Mouse (Mus musculus) midbrain, embryonic 12.5 days (tissue): ENCODE results near the gene Gm42669. TPM values are rescaled to one million over a fixed set of nuclear protein-coding genes. Genes with fewer than 3 reads are reported as not detected.
A peak's percentile ranks its signal among the peaks of the same experiment; 100 is the strongest.

Experiments used
- ATAC-seq: fragments of 200-750 bp; cut with Nextera tagmentation; 2 replicates; pipeline ENCODE4 v1.8.0; 2017; ENCODE audit warnings: low read depth, moderate TSS enrichment, moderate library complexity; ENCODE audit not compliant: low FRiP score
- H3K27ac ChIP-seq: fragments of 300-500 bp; sonication (generic); replicated peaks from 2 replicates; pipeline ENCODE4 v1.5.1; 2016; ENCODE audit warnings: mild to moderate bottlenecking
- H3K27me3 ChIP-seq: fragments of 300-500 bp; sonication (generic); 2 replicates; pipeline ENCODE4 v1.6.1; 2016; ENCODE audit warnings: mild to moderate bottlenecking
- H3K36me3 ChIP-seq: fragments of 300-500 bp; sonication (generic); 2 replicates; pipeline ENCODE4 v1.6.1; 2016
- H3K4me1 ChIP-seq: fragments of 300-500 bp; sonication (generic); 2 replicates; pipeline ENCODE4 v1.6.1; 2016
- H3K4me2 ChIP-seq: fragments of 300-500 bp; sonication (generic); replicated peaks from 2 replicates; pipeline ENCODE4 v1.6.1; 2016; ENCODE audit warnings: mild to moderate bottlenecking, moderate library complexity
- H3K4me3 ChIP-seq: fragments of 300-500 bp; sonication (generic); 2 replicates; pipeline ENCODE4 v1.5.1; 2016; ENCODE audit warnings: mild to moderate bottlenecking
- H3K9ac ChIP-seq: fragments of 300-500 bp; sonication (generic); replicated peaks from 2 replicates; pipeline ENCODE4 v1.6.1; 2016; ENCODE audit warnings: mild to moderate bottlenecking, moderate library complexity
- H3K9me3 ChIP-seq: fragments of 300-500 bp; sonication (generic); 2 replicates; pipeline ENCODE4 v1.6.1; 2016; ENCODE audit warnings: mild to moderate bottlenecking
- WGBS: fragments of 180-500 bp; shearing (Covaris S2); methylation state at CpG from one replicate; pipeline ENCODE4 v1.1.7; 2016; 5-methylcytosine and 5-hydroxymethylcytosine counted together
- polyA plus RNA-seq: library from polyadenylated mRNA; unstranded; fragments of >200 nt; fragmentation: Nextera tagmentation; extraction: Ambion mirVana; gene quantifications from 2 replicates; pipeline ENCODE4 v1.2.1, GENCODE M21; 2016

Gene Gm42669
- polyA plus RNA-seq, 1 experiment from 2014 or later = 0.27 TPM

DNA sequence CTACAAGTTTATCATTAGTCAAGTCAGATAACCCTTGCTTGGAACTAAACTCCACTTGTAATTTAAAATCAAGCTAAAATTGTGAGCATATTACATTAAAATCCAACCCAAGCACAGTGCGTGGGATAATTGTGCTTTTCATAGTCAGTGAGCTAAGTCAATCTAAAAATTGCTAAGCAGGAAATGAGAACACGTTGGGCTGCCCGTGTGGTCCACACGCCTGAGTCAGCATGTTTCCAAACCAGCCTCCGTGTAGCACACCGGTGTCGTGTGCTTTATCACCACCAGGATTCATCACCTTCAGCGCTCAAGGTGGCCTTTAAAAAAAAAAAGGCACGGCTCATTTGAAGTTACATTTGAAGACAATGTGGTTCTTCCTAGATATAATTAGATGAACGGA, 16.9 kb downstream of the Gm42669 start:
- H3K27ac ChIP-seq = no peak overlapping the region
- no peaks in the 10 kb centered on the region for H3K4me1 ChIP-seq
- H3K4me2 ChIP-seq = no peak overlapping the region
- ATAC-seq = no peak
- no peak overlapping the region for H3K4me3 ChIP-seq
- 88% methylated on average over 10 of the region's 10 CpGs for WGBS
- H3K36me3 ChIP-seq = no peaks in the 10 kb centered on the region
- no peak overlapping the region for H3K9ac ChIP-seq
- no peaks in the 10 kb centered on the region for H3K9me3 ChIP-seq
- H3K27me3 ChIP-seq = no peaks in the 10 kb centered on the region

DNA sequence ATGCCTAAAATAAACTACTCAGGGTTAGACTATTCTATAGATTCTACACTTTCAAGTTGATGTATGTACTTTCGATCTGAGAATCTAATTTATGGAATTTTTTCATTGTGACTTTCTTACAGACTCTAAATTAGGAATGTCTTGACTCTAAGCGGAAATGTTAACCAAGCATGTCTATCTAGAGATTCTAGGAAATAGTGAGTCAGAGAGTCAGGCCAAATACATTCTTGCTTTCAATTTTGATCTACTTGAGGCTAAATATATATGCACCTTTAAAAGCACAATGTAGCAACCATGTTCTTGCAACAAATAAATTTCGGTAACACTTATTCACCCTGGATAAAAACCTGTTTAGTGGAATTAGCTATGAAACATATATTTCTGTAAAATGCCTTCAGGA, 21.4 kb downstream of the Gm42669 start:
- no peak overlapping the region for H3K4me3 ChIP-seq
- no peaks in the 10 kb centered on the region for H3K9me3 ChIP-seq
- H3K4me1 ChIP-seq = no peaks in the 10 kb centered on the region
- no peak for ATAC-seq
- 90% methylated on average over 3 of the region's 3 CpGs for WGBS
- H3K27ac ChIP-seq = no peak overlapping the region
- no peak overlapping the region for H3K4me2 ChIP-seq
- no peaks in the 10 kb centered on the region for H3K36me3 ChIP-seq
- H3K9ac ChIP-seq = no peak overlapping the region
- no peaks in the 10 kb centered on the region for H3K27me3 ChIP-seq

DNA sequence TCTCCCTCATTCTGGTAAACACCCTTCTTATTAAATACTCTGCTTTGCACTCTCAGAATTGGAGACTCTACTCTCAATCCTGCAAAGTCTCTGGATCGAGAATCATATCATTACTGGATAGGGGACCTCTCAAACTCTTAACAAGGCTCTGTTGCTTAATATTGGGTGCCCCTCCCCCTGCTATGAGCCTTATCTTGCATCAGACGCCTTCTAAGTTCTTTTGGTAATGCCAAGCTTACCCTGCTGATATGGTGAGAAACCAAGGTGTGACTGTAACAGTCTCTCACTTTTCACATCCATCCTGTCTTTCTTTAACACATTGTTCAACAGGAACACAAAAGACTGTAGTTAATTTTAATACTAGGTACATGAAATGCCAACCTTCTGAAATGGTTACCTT, 26.2 kb downstream of the Gm42669 start:
- H3K27ac ChIP-seq = no peak overlapping the region
- no peak overlapping the region for H3K9ac ChIP-seq
- ATAC-seq = no peak
- no peaks in the 10 kb centered on the region for H3K4me1 ChIP-seq
- 67% methylated on average over 2 of the region's 2 CpGs for WGBS
- H3K36me3 ChIP-seq = no peaks in the 10 kb centered on the region
- no peaks in the 10 kb centered on the region for H3K27me3 ChIP-seq
- no peak overlapping the region for H3K4me3 ChIP-seq
- H3K4me2 ChIP-seq = no peak overlapping the region
- H3K9me3 ChIP-seq = no peaks in the 10 kb centered on the region

DNA sequence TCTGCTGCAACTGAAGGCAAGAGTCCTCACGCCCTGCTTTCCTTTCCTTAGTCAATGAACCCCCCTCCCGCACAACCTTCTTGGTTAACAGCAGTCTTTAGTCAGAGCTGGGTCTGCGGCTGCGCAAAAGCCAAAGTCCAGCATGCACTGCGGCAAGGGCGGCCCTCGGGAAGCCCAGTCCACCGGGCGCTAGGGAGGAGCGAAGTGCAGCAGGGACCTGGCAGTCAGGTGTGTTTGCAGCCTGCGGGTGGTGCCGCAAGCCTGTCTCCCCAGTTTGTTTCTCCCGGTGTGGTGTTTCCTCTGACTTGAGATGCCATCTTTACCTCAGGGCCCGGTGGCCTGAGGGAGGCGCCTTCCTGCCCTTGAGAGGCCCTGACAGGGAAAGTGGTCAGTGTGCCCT, 27.2 kb downstream of the Gm42669 start, which contains the start of gene 1700028K03Rik:
Gene 1700028K03Rik, plus strand, starts transcription at position 129 of the 400 bp plus-strand sequence.
- no peaks in the 10 kb centered on the region for H3K9me3 ChIP-seq
- no peaks in the 10 kb centered on the region for H3K27me3 ChIP-seq
- WGBS = 77% methylated on average over 15 of the region's 15 CpGs
- no peaks in the 10 kb centered on the region for H3K36me3 ChIP-seq
- H3K27ac ChIP-seq = no peak within 1 kb of the TSS
- H3K4me2 ChIP-seq = no peak within 1 kb of the TSS
- ATAC-seq = no peak
- no peak within 1 kb of the TSS for H3K9ac ChIP-seq
- H3K4me3 ChIP-seq = no peak within 1 kb of the TSS
- H3K4me1 ChIP-seq = no peaks in the 10 kb centered on the region

DNA sequence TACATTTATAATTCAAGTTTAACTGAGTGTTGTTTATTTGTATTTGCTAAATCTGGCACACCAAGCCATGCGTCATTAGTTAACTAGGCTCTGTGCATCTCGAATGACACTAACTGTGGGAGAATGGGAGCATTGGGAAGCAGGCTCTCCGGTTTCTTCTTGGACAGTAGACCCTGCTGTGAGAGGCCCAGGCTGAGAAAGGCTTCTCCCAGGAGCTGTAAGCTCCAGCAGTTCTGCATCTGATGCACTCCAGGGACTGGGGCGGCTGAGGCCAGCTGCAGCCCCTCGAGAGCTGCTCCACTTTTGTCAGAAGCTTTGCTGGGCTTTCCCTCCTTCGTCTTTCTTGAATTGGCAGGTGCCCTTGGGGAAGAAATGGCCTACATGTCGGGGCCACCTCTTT, 34.3 kb downstream of the Gm42669 start:
- no peak for ATAC-seq
- no peaks in the 10 kb centered on the region for H3K27me3 ChIP-seq
- WGBS = 23% methylated on average over 7 of the region's 7 CpGs
- H3K4me3 ChIP-seq = no peak overlapping the region
- H3K9ac ChIP-seq = no peak overlapping the region
- H3K27ac ChIP-seq = no peak overlapping the region
- H3K36me3 ChIP-seq = no peaks in the 10 kb centered on the region
- H3K4me2 ChIP-seq = no peak overlapping the region
- no peaks in the 10 kb centered on the region for H3K9me3 ChIP-seq
- H3K4me1 ChIP-seq = no peaks in the 10 kb centered on the region

DNA sequence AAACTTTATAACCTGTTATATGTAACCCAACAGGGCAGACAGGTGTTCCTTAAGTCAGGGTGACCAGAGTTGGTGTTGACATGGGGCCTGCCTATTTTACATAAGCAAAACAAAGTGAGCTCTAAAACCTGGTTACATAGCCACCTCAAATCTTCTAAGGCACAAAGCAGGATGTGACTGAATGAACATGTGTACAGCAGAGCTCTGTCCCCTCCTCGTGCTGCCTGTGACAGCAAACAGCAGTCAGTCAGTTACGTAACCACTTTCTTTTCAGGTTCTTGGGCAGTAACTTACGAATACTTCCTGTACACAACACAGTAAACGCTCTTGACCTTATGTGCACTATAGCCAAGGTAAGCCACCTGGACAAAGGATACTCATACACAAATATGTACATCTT, 38.5 kb downstream of the Gm42669 start:
- Histone ChIP-seq H3K4me1 (no peaks in the 10 kb centered on the region), H3K9me3 (no peaks in the 10 kb centered on the region), H3K4me2 (no peak overlapping the region), H3K4me3 (no peak overlapping the region), H3K9ac (no peak overlapping the region), H3K36me3 (peaks cover 9% of the 10 kb centered on the region; the same call in 1 of the 2 replicates), H3K27ac (no peak overlapping the region), H3K27me3 (no peaks in the 10 kb centered on the region)
- no peak for ATAC-seq
- 89% methylated on average over 4 of the region's 4 CpGs for WGBS

DNA sequence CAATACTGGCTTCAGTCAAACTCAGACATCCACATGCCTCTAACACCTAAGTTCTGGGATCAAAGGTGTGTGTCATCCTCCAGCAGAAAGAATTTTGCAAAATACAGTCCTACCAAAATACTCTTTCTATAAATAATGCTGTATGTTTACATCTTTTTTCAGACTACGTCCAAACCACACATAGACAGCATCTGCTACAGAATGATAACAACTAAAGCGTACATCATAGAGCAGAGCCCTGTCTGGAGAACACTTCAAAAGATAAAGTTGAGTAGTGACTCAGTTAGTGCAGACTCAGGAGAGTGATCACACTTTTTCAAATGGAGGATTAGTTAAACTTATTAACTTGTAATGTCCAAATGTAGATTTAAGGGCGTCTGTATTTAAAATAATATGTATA, 40.5 kb downstream of the Gm42669 start:
- Histone ChIP-seq H3K36me3 (peaks cover 16% of the 10 kb centered on the region; the same call in 1 of the 2 replicates), H3K9ac (no peak overlapping the region), H3K9me3 (no peaks in the 10 kb centered on the region), H3K4me2 (no peak overlapping the region), H3K27me3 (no peaks in the 10 kb centered on the region), H3K4me3 (no peak overlapping the region), H3K4me1 (no peaks in the 10 kb centered on the region), H3K27ac (no peak overlapping the region)
- WGBS = 86% methylated on average over 3 of the region's 3 CpGs
- ATAC-seq = no peak

DNA sequence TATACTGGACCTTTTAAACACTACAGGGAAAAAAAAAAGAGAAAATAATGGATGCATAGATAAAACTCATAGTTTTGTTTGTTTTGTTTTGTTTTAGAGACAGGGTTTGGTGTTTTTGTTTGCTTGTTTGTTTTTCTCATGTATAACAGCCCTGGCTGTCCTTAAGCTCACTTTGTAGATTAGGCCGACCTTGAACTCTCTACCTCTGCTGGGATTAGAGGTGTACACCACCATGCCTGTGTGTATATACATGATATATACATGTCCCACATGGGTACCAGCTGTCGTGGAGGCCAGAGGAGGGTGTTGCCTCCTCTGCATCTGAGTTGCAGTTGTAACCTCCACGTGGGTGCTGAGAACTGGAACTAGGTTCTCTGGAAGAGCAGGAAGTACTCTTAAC, 41.0 kb downstream of the Gm42669 start:
- ATAC-seq = no peak
- Histone ChIP-seq H3K27ac (no peak overlapping the region), H3K9ac (no peak overlapping the region), H3K27me3 (no peaks in the 10 kb centered on the region), H3K9me3 (no peaks in the 10 kb centered on the region), H3K4me2 (no peak overlapping the region), H3K4me1 (no peaks in the 10 kb centered on the region), H3K36me3 (peaks cover 16% of the 10 kb centered on the region; the same call in 1 of the 2 replicates), H3K4me3 (no peak overlapping the region)
- WGBS = 91% methylated on average over 3 of the region's 3 CpGs

DNA sequence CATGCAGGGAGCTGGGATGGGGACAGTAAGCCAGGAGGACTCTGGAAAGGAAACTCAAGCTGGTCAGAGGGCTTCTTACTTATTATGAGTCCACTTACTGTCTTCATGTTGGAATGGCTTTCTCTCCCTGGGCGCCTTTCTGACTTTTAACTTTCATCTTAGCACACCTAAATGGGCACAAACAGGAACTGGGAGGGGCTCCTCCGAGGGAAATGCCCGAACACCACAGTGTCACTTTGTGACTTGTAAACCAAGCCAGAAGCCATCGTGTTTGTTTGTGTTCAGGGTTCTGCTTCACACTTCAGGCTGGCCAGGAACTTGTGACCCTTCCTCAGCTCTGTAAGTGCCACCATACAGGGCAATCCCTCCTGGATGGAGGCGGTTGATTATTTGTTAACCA, 46.9 kb downstream of the Gm42669 start:
- H3K9ac ChIP-seq = no peak overlapping the region
- no peak overlapping the region for H3K4me2 ChIP-seq
- no peaks in the 10 kb centered on the region for H3K9me3 ChIP-seq
- no peak overlapping the region for H3K4me3 ChIP-seq
- WGBS = 95% methylated on average over 5 of the region's 5 CpGs
- H3K27ac ChIP-seq = no peak overlapping the region
- peaks cover 23% of the 10 kb centered on the region for H3K36me3 ChIP-seq
- no peak for ATAC-seq
- H3K27me3 ChIP-seq = no peaks in the 10 kb centered on the region
- H3K4me1 ChIP-seq = no peaks in the 10 kb centered on the region

DNA sequence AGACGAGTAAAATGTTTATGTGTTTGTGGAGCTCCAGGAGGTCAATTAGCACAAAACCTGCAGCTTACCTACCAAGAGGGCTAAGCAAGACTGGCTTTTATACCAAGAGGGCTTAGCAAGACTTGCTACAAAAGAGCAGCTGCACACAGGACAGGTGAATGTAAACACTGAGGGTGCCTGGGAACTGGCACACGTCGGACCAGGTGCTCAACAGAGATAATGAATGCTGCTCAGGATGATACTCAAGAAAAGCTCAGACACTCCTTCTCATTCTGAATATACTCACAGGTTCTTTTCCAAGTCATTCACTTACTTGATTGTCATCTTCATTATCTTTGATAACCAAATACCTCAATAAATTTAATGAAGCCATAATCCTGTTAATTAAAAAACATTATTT, 49.5 kb downstream of the Gm42669 start:
- no peaks in the 10 kb centered on the region for H3K9me3 ChIP-seq
- no peaks in the 10 kb centered on the region for H3K4me1 ChIP-seq
- no peak for ATAC-seq
- no peak overlapping the region for H3K9ac ChIP-seq
- H3K27ac ChIP-seq = no peak overlapping the region
- no peak overlapping the region for H3K4me2 ChIP-seq
- 89% methylated on average over 3 of the region's 3 CpGs for WGBS
- H3K27me3 ChIP-seq = no peaks in the 10 kb centered on the region
- H3K36me3 ChIP-seq = peaks cover 31% of the 10 kb centered on the region
- H3K4me3 ChIP-seq = no peak overlapping the region

DNA sequence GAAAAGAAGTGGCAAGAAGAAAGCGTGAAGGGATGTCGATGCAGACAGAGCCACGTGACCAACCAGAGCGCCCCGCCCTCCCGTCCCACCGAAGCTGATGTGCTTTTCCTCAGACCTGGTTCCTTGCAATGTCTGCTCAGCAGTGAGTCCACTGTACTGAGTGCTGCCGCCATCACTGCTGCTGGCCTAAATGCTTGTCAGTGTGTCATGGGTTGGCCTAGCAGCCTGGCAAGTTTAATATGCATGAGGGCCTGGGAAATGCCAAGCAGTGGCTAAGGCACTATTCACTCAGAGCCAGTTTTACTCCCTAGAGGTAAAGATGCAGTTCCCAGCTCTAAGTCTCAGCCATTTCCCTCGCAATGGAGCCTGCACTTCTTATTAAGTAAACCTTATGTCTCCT, 61.7 kb downstream of the Gm42669 start:
- peaks cover 48% of the 10 kb centered on the region for H3K36me3 ChIP-seq

DNA sequence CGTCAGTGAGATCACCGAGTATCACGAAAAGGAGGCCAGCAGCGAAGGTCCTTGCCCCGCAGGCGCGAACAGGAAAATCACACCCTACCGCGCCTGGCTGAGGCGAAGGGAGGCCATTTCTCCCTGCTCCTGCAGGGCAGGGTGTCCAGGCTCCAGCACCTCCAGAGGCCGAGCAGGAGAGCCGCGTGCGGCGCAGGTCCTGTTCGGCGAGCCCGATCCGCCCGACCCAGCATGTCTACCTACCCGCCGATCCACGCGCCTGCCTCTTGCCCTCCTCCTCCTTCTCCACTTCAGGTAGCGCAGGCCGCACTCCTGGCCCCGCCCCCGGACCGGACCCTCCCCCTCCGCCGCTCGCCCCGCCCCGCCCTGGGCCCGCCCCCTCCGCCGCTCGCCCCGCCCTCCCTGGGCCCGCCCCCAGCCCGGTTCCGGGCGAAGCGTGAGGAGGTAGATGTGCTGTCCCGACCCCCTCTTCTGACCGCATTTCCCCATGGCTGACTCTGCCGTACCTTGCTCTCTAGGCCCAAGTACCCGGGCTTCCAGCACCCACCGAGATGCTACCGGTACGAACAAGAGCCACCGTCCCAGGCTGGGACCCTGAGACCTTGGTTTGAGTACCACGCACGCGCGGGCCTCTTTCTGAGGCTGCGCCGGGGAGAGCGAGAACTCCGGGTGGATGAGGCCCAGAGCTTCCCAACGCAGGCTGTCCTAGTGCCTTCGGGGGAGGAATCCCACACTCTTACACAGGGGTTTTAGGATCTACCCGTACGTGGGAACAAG, 90.1 kb downstream of the Gm42669 start, which contains the start of the genes Rpap2 and Glmn:
Gene Rpap2, plus strand, starts transcription at position 73 of the 777 bp plus-strand sequence.
Gene Glmn, minus strand, starts transcription at position 588 of the 777 bp plus-strand sequence.
- 1% methylated on average over 62 of the region's 64 CpGs for WGBS
- Histone ChIP-seq H3K4me1 (peaks cover 8% of the 10 kb centered on the region; the same call in 1 of the 2 replicates), H3K9ac (peak within 1 kb of the TSS; percentile 77), H3K9me3 (no peaks in the 10 kb centered on the region), H3K4me2 (peak within 1 kb of the TSS; percentile 66), H3K36me3 (peaks cover 18% of the 10 kb centered on the region), H3K27me3 (no peaks in the 10 kb centered on the region), H3K27ac (peak within 1 kb of the TSS; percentile 78), H3K4me3 (peak within 1 kb of the TSS; percentile 55)
- ATAC-seq = peak; percentile 97

More for the DNA sequence above, 61.7 kb downstream of the Gm42669 start:
- no peak for ATAC-seq
- Histone ChIP-seq H3K27ac (no peak overlapping the region), H3K9me3 (no peaks in the 10 kb centered on the region), H3K27me3 (no peaks in the 10 kb centered on the region), H3K9ac (no peak overlapping the region), H3K4me3 (no peak overlapping the region), H3K4me2 (no peak overlapping the region), H3K4me1 (no peaks in the 10 kb centered on the region)
- 97% methylated on average over 9 of the region's 9 CpGs for WGBS
